Mouse (Mus musculus) testis, adult 2 months (tissue): Measurements from ENCODE around the gene Mum1l1.

Experiments used
- CTCF ChIP-seq: fragments of 200-500 bp; IDR thresholded peaks from 2 replicates; pipeline ENCODE4 v1.5.1; 2012; ENCODE audit warnings: low read depth, mild to moderate bottlenecking, inconsistent platforms, low read length, moderate library complexity; ENCODE audit not compliant: control insufficient read depth, insufficient read depth, insufficient replicate concordance
- POLR2A ChIP-seq: fragments of 200-500 bp; IDR thresholded peaks from 2 replicates; pipeline ENCODE4 v1.6.1; 2012; ENCODE audit warnings: low read depth, mild to moderate bottlenecking, inconsistent platforms, low read length, moderate library complexity; ENCODE audit not compliant: control insufficient read depth

- TF ChIP-seq CTCF, result no peak
- no peak for TF ChIP-seq POLR2A
Observed at GRCm38 (mm10) chrX:139219017-139219416, 9.2 kb downstream of the Mum1l1 start.
